Mouse (Mus musculus): ENCODE results near the gene Srd5a2.

DNA sequence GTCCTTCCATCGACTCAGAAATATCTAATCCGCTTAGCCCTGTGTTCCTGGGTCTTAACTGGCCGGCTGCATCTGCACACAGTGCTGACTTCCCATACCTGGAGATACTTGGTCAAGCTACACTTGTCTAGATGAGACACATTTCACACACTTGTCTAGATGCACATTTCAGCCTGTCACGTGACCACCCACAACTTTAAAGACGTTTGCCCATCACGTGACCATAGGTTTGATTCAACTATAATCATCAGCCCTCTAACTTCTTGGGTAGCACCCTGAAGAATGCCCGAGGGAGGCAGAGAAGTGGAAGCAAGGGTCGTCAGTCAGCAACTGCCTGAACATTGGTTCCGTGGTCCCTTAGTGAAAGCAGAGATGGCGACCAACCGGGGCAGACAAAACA, 75.1 kb downstream of the Srd5a2 start:
- no peak for TF ChIP-seq CTCF (IDR thresholded peaks at IDR 0.05 in 2 of 3, conservative IDR thresholded peaks at IDR 0.05 in 1 of 3; ENCODE audit: control insufficient read depth in 1 of 3, insufficient read depth in 1 of 3, low read depth in 2 of 3, low read length in 3 of 3, poor library complexity in 1 of 3, severe bottlenecking in 1 of 3)
- TF ChIP-seq TCF12 (IDR thresholded peaks at IDR 0.05; ENCODE audit: low read depth, low read length) = no peak
- TF ChIP-seq POLR2A (IDR thresholded peaks at IDR 0.05; ENCODE audit: control insufficient read depth in 1 of 2, insufficient read depth in 1 of 2, low read depth in 1 of 2, low read length in 2 of 2, poor library complexity in 1 of 2) = no peak
- no peak for TF ChIP-seq MAX (IDR thresholded peaks at IDR 0.05; ENCODE audit: low read length)
